Mouse (Mus musculus) MEL (cell line): ENCODE measurements around the gene Tuba3a.
"Not testable (repeated sequence)": the region's sequence is repeated elsewhere in the genome, so short reads cannot be mapped to it uniquely, and the experiment has no call there.

Experiments used
- CHD2 ChIP-seq: IDR thresholded peaks from 2 replicates; pipeline ENCODE4 v1.6.1; 2011; ENCODE audit warnings: low read length, improper control_type of control experiment
- CTCF ChIP-seq, 3 experiments: IDR thresholded peaks in 2 of 3; conservative IDR thresholded peaks in 1 of 3; 2 replicates each; pipeline ENCODE4 v1.5.1; 2011 to 2012; ENCODE audit warnings: low read length in 3 of 3, low read depth in 2 of 3, mild to moderate bottlenecking in 2 of 3, improper control_type of control experiment in 1 of 3, inconsistent platforms in 1 of 3, mixed read lengths in 1 of 3, moderate library complexity in 1 of 3; ENCODE audit not compliant: control insufficient read depth in 1 of 3, insufficient read depth in 1 of 3, poor library complexity in 1 of 3, severe bottlenecking in 1 of 3
- EP300 ChIP-seq, 2 experiments: IDR thresholded peaks; 2 replicates each; pipeline ENCODE4 v1.6.1; 2011; ENCODE audit warnings: improper control_type of control experiment in 2 of 2, low read length in 2 of 2, low read depth in 1 of 2, mild to moderate bottlenecking in 1 of 2
- ETS1 ChIP-seq: IDR thresholded peaks from 2 replicates; pipeline ENCODE4 v1.6.1; 2012; ENCODE audit warnings: low read depth, mild to moderate bottlenecking, inconsistent platforms, low read length, improper control_type of control experiment, moderate library complexity
- MAX ChIP-seq: IDR thresholded peaks from 2 replicates; pipeline ENCODE4 v1.6.1; 2011; ENCODE audit warnings: low read length, improper control_type of control experiment
- MEF2A ChIP-seq: IDR thresholded peaks from 2 replicates; pipeline ENCODE4 v1.6.1; 2014; ENCODE audit warnings: low read depth, mild to moderate bottlenecking, inconsistent platforms, low read length, improper control_type of control experiment; ENCODE audit not compliant: poor library complexity, insufficient replicate concordance, severe bottlenecking; ENCODE audit errors: extremely low read depth
- MYB ChIP-seq: IDR thresholded peaks from 2 replicates; pipeline ENCODE4 v1.6.1; 2011; ENCODE audit warnings: mild to moderate bottlenecking, low read depth, low read length, improper control_type of control experiment
- POLR2AphosphoS5 ChIP-seq: IDR thresholded peaks from 2 replicates; pipeline ENCODE4 v1.6.1; 2012; ENCODE audit warnings: low read depth, borderline replicate concordance, mild to moderate bottlenecking, inconsistent platforms, low read length, moderate library complexity, mixed read lengths
- RCOR1 ChIP-seq: IDR thresholded peaks from 2 replicates; pipeline ENCODE4 v1.6.1; 2012; ENCODE audit warnings: low read depth, mild to moderate bottlenecking, inconsistent platforms, low read length, improper control_type of control experiment
- ZKSCAN1 ChIP-seq: IDR thresholded peaks from 2 replicates; pipeline ENCODE4 v1.6.1; 2012; ENCODE audit warnings: low read depth, mild to moderate bottlenecking, inconsistent platforms, low read length, improper control_type of control experiment, moderate library complexity
- ZNF384 ChIP-seq: IDR thresholded peaks from 2 replicates; pipeline ENCODE4 v1.6.1; 2012; ENCODE audit warnings: low read depth, mild to moderate bottlenecking, inconsistent platforms, low read length, improper control_type of control experiment

- TF ChIP-seq RCOR1; CTCF (IDR thresholded peaks at IDR 0.05 in 2 of 3, conservative IDR thresholded peaks at IDR 0.05 in 1 of 3; ENCODE audit: control insufficient read depth in 1 of 3, insufficient read depth in 1 of 3, low read depth in 2 of 3, low read length in 3 of 3, poor library complexity in 1 of 3, severe bottlenecking in 1 of 3); ZKSCAN1; CHD2; MYB; MAX; MEF2A; ZNF384; ETS1; POLR2AphosphoS5; EP300 (IDR thresholded peaks at IDR 0.05; ENCODE audit: low read depth in 1 of 2, low read length in 2 of 2): not testable (repeated sequence)
Measured at GRCm38 (mm10) chr6:125304408-125304807, 18.6 kb upstream of the Tuba3a start.
